Mouse (Mus musculus) hindbrain, embryonic 10.5 days (tissue): Measurements from ENCODE around the gene Prss42. TPM values are rescaled to one million over a fixed set of nuclear protein-coding genes. Genes with fewer than 3 reads are reported as not detected.
"Not testable (repeated sequence)": the region's sequence is repeated elsewhere in the genome, so short reads cannot be mapped to it uniquely, and the experiment has no call there.

Source experiments
- DNase-seq: peaks from one replicate; pipeline ENCODE4 v3.0.0-alpha.2; 2017; ENCODE audit warnings: low spot score
- H3K27ac ChIP-seq: fragments of 300-500 bp; sonication (generic); 2 replicates; pipeline ENCODE4 v1.5.1; 2016; ENCODE audit warnings: mild to moderate bottlenecking, moderate library complexity
- H3K27me3 ChIP-seq: fragments of 300-500 bp; sonication (generic); 2 replicates; pipeline ENCODE4 v1.6.1; 2016; ENCODE audit warnings: mild to moderate bottlenecking; ENCODE audit not compliant: poor library complexity, insufficient read depth, severe bottlenecking
- H3K36me3 ChIP-seq: fragments of 300-500 bp; sonication (generic); 2 replicates; pipeline ENCODE4 v1.6.1; 2016; ENCODE audit warnings: mild to moderate bottlenecking, moderate library complexity
- H3K4me1 ChIP-seq: fragments of 300-500 bp; sonication (generic); replicated peaks from 2 replicates; pipeline ENCODE4 v1.6.1; 2016; ENCODE audit warnings: mild to moderate bottlenecking
- H3K4me3 ChIP-seq: fragments of 300-500 bp; sonication (generic); 2 replicates; pipeline ENCODE4 v1.5.1; 2016; ENCODE audit warnings: mild to moderate bottlenecking, moderate library complexity
- H3K9me3 ChIP-seq: fragments of 300-500 bp; sonication (generic); 2 replicates; pipeline ENCODE4 v1.6.1; 2016; ENCODE audit warnings: mild to moderate bottlenecking, moderate library complexity
- WGBS: fragments of 180-500 bp; shearing (Covaris S2); methylation state at CpG from one replicate; pipeline ENCODE4 v1.1.7; 2016; 5-methylcytosine and 5-hydroxymethylcytosine counted together
- polyA plus RNA-seq: library from polyadenylated mRNA; unstranded; fragments of >200 nt; fragmentation: Nextera tagmentation; extraction: Ambion mirVana; gene quantifications from 2 replicates; pipeline ENCODE4 v1.2.1, GENCODE M21; 2016

Prss42 gene
- polyA plus RNA-seq, 1 experiment from 2014 or later: not detected

- H3K9me3 ChIP-seq: no peaks in the 10 kb centered on the region
- no peaks in the 10 kb centered on the region for H3K4me1 ChIP-seq
- no peak overlapping the region for H3K4me3 ChIP-seq
- WGBS: 74% methylated on average over 4 of the region's 4 CpGs
- no peaks in the 10 kb centered on the region for H3K27me3 ChIP-seq
- no peaks in the 10 kb centered on the region for H3K36me3 ChIP-seq
- H3K27ac ChIP-seq: no peak overlapping the region
- DNase-seq: no peak
Observed at GRCm38 (mm10) chr9:110803294-110803693, 5.3 kb downstream of the Prss42 start.

- H3K9me3 ChIP-seq: no peaks in the 10 kb centered on the region
- no peak for DNase-seq
- peaks cover 4% of the 10 kb centered on the region; the same call in 1 of the 2 replicates for H3K27me3 ChIP-seq
- no peaks in the 10 kb centered on the region for H3K36me3 ChIP-seq
- 0 out of 2 replicates have a peak, but pooled peaks cover 4% of the 10 kb centered on the region for H3K4me1 ChIP-seq
- 84% methylated on average over 4 of the region's 4 CpGs for WGBS
- H3K27ac ChIP-seq: no peak overlapping the region
- no peak overlapping the region for H3K4me3 ChIP-seq
Observed at GRCm38 (mm10) chr9:110810051-110810450, 12.1 kb downstream of the Prss42 start.

GRCm38 (mm10) chr9:110813789-110814188 lies 15.8 kb downstream of the Prss42 start, which contains the start of gene Prss44:
TSS of gene Prss44 (plus strand) at chr9:110813994.
- WGBS: 73% methylated on average over 18 of the region's 18 CpGs
- peaks cover 4% of the 10 kb centered on the region; the same call in 1 of the 2 replicates for H3K27me3 ChIP-seq
- H3K9me3 ChIP-seq: no peaks in the 10 kb centered on the region
- H3K4me3 ChIP-seq: no peak within 1 kb of the TSS
- no peaks in the 10 kb centered on the region for H3K36me3 ChIP-seq
- H3K4me1 ChIP-seq: 0 out of 2 replicates have a peak, but pooled peaks cover 4% of the 10 kb centered on the region
- peak; percentile 11 for DNase-seq
- H3K27ac ChIP-seq: no peak within 1 kb of the TSS

- not testable (repeated sequence) for H3K4me1 ChIP-seq, H3K9me3 ChIP-seq, DNase-seq, H3K4me3 ChIP-seq, H3K36me3 ChIP-seq, H3K27me3 ChIP-seq, H3K27ac ChIP-seq
Observed at GRCm38 (mm10) chr9:110820546-110820945, 22.6 kb downstream of the Prss42 start.

- 87% methylated on average over 7 of the region's 7 CpGs for WGBS
- no peak overlapping the region for H3K27ac ChIP-seq
- no peak for DNase-seq
- H3K4me1 ChIP-seq: no peaks in the 10 kb centered on the region
- no peaks in the 10 kb centered on the region for H3K36me3 ChIP-seq
- no peaks in the 10 kb centered on the region for H3K27me3 ChIP-seq
- no peaks in the 10 kb centered on the region for H3K9me3 ChIP-seq
- H3K4me3 ChIP-seq: no peak overlapping the region
Observed at GRCm38 (mm10) chr9:110821436-110821835, 23.5 kb downstream of the Prss42 start.

- Histone ChIP-seq H3K27me3 (no peaks in the 10 kb centered on the region), H3K4me1 (no peaks in the 10 kb centered on the region), H3K27ac (no peak overlapping the region), H3K4me3 (no peak overlapping the region), H3K9me3 (no peaks in the 10 kb centered on the region), H3K36me3 (no peaks in the 10 kb centered on the region)
- whole genome bisulfite sequencing: 85% methylated on average over 4 of the region's 4 CpGs
- DNase-seq: no peak
Observed at GRCm38 (mm10) chr9:110825426-110825825, 27.5 kb downstream of the Prss42 start.

- H3K9me3 ChIP-seq: no peaks in the 10 kb centered on the region
- H3K27ac ChIP-seq: no peak overlapping the region
- H3K4me3 ChIP-seq: no peak overlapping the region
- no peaks in the 10 kb centered on the region for H3K27me3 ChIP-seq
- whole genome bisulfite sequencing: 74% methylated on average over 7 of the region's 7 CpGs
- no peak for DNase-seq
- H3K4me1 ChIP-seq: no peaks in the 10 kb centered on the region
- H3K36me3 ChIP-seq: no peaks in the 10 kb centered on the region
Observed at GRCm38 (mm10) chr9:110825832-110826231, 27.9 kb downstream of the Prss42 start.

GRCm38 (mm10) chr9:110826390-110826789 lies 28.4 kb downstream of the Prss42 start, which contains the start of gene Prss43:
TSS of gene Prss43 (plus strand) at chr9:110826690.
- Histone ChIP-seq H3K36me3 (no peaks in the 10 kb centered on the region), H3K4me1 (no peaks in the 10 kb centered on the region), H3K4me3 (no peak within 1 kb of the TSS), H3K27ac (no peak within 1 kb of the TSS), H3K9me3 (no peaks in the 10 kb centered on the region), H3K27me3 (no peaks in the 10 kb centered on the region)
- DNase-seq: no peak
- WGBS: 84% methylated on average over 3 of the region's 3 CpGs

- 85% methylated on average over 5 of the region's 5 CpGs for WGBS
- H3K4me1 ChIP-seq: peaks cover 16% of the 10 kb centered on the region
- no peak overlapping the region for H3K27ac ChIP-seq
- no peak overlapping the region for H3K4me3 ChIP-seq
- no peak for DNase-seq
- peaks cover 5% of the 10 kb centered on the region; the same call in 1 of the 2 replicates for H3K27me3 ChIP-seq
- H3K9me3 ChIP-seq: no peaks in the 10 kb centered on the region
- H3K36me3 ChIP-seq: no peaks in the 10 kb centered on the region
Observed at GRCm38 (mm10) chr9:110833021-110833420, 35.1 kb downstream of the Prss42 start.

- no peaks in the 10 kb centered on the region for H3K36me3 ChIP-seq
- peaks cover 5% of the 10 kb centered on the region; the same call in 1 of the 2 replicates for H3K27me3 ChIP-seq
- peak within 1 kb of the TSS; percentile 13; the same call in 1 of the 2 replicates for H3K4me3 ChIP-seq
- DNase-seq: no peak
- H3K27ac ChIP-seq: peak within 1 kb of the TSS; percentile 50
- 76% methylated on average over 19 of the region's 19 CpGs for WGBS
- H3K9me3 ChIP-seq: no peaks in the 10 kb centered on the region
- H3K4me1 ChIP-seq: peaks cover 16% of the 10 kb centered on the region
Observed at GRCm38 (mm10) chr9:110834411-110834810, 36.4 kb downstream of the Prss42 start, which contains the start of gene Prss45. TSS of gene Prss45 (plus strand) at chr9:110834588.

GRCm38 (mm10) chr9:110834961-110835360 lies 37.0 kb downstream of the Prss42 start:
- Histone ChIP-seq H3K27ac (peak overlapping the region; percentile 50), H3K36me3 (no peaks in the 10 kb centered on the region), H3K4me3 (peak overlapping the region; percentile 13; the same call in 1 of the 2 replicates), H3K4me1 (peaks cover 16% of the 10 kb centered on the region), H3K9me3 (no peaks in the 10 kb centered on the region), H3K27me3 (peaks cover 5% of the 10 kb centered on the region; the same call in 1 of the 2 replicates)
- DNase-seq: no peak
- WGBS: 36% methylated on average over 10 of the region's 10 CpGs

- H3K9me3 ChIP-seq: no peaks in the 10 kb centered on the region
- H3K27me3 ChIP-seq: peaks cover 5% of the 10 kb centered on the region; the same call in 1 of the 2 replicates
- H3K27ac ChIP-seq: no peak overlapping the region
- 65% methylated on average over 2 of the region's 2 CpGs for WGBS
- DNase-seq: no peak
- H3K4me1 ChIP-seq: peaks cover 23% of the 10 kb centered on the region
- no peak overlapping the region for H3K4me3 ChIP-seq
- H3K36me3 ChIP-seq: no peaks in the 10 kb centered on the region
Observed at GRCm38 (mm10) chr9:110836112-110836511, 38.1 kb downstream of the Prss42 start.

- 71% methylated on average over 6 of the region's 6 CpGs for WGBS
- H3K4me1 ChIP-seq: peaks cover 13% of the 10 kb centered on the region
- H3K9me3 ChIP-seq: no peaks in the 10 kb centered on the region
- H3K27ac ChIP-seq: no peak overlapping the region
- no peaks in the 10 kb centered on the region for H3K27me3 ChIP-seq
- no peak for DNase-seq
- H3K36me3 ChIP-seq: no peaks in the 10 kb centered on the region
- H3K4me3 ChIP-seq: no peak overlapping the region
Observed at GRCm38 (mm10) chr9:110840905-110841304, 42.9 kb downstream of the Prss42 start.

GRCm38 (mm10) chr9:110841438-110841837 lies 43.5 kb downstream of the Prss42 start:
- DNase-seq: no peak
- Histone ChIP-seq H3K27me3 (no peaks in the 10 kb centered on the region), H3K4me3 (no peak overlapping the region), H3K36me3 (no peaks in the 10 kb centered on the region), H3K9me3 (no peaks in the 10 kb centered on the region), H3K4me1 (peaks cover 7% of the 10 kb centered on the region; the same call in 1 of the 2 replicates), H3K27ac (no peak overlapping the region)
- WGBS: 91% methylated on average over 2 of the region's 2 CpGs
